Mouse (Mus musculus) cerebellum, adult 9-10 months (tissue): Measurements from ENCODE around the gene Ajap1.

Experiments
- DNase-seq: peaks from one replicate; pipeline ENCODE4 v3.0.0; 2022

Gene Ajap1

GRCm38 (mm10) chr4:153442522-153442921 is 40.1 kb downstream of the Ajap1 start:
- no peak for DNase-seq

GRCm38 (mm10) chr4:153439868-153440267 is 42.7 kb downstream of the Ajap1 start:
- no peak for DNase-seq

DNA sequence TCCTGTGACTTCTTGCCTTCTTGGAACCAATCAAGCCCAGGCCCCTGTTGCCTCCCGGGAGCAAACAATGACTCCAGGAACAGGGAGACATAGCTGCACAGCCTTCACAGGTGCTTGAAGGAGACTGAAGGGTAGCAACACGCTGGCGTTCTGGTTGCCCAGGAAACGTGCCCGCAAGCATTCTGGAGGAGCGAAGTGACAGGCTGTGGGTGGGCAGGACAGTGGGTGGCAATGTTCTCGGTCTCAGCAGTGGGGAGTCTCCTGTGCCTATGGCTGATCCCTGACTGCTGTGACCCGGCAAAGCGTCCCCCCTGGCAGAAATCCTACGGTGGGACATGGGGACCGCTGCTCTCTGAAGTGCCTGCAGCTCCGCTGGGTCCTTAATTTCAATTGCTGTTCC is 43.6 kb downstream of the Ajap1 start:
- DNase-seq: no peak

GRCm38 (mm10) chr4:153437196-153437595 is 45.4 kb downstream of the Ajap1 start:
- DNase-seq: no peak

GRCm38 (mm10) chr4:153435917-153436316 is 46.7 kb downstream of the Ajap1 start:
- no peak for DNase-seq

DNA sequence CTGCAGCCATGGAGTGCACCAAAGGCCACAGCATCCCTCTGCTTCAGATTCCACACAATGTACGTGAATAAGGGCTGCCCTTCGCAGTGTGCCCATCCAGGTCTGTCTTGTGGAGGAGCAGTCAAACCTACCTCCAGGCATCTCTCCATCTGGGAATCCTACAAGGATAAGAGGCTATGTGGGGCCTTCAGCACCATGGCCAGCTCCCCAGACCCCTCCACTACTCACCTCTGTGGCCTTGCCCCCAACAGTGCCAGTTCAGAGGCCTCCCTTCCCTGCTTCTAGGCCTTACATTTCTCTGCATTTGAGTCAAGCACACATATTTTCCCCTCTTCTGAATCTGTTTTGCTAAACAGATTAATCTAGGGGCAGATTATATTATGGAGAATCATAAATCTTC is 52.6 kb downstream of the Ajap1 start:
- no peak for DNase-seq

DNA sequence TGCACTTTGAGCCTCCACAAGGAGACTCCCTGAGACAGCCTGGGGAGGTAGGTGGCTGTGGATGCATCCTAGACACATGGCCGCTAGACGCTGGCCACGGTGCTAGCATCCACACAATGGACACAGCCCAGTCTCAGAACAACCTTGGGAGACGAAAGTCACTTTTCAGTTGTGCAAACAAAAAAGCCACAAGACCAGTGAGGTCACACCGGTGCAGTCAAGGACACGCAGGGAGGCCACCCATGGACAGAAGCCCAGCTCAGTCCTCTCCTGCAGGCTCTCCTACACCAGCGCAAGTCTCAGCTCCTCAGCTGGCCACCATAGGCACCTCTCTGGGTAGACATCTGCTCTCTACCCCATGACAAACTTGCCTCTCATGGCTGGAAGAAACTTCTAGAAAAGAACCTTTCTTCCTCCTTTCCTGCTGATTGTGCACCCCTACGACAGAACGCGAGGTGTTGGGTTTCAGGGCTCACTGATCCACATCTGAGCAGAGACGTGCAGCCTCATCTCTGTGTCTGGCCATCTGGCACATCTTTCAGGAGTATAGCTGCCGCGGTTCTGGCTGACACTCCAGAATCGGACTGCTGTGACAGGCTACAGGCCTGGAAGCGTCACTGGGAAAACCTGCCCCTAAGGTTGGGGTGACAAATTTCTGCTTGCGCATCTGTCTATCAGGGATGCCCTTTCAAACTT is 56.5 kb downstream of the Ajap1 start:
- no peak for DNase-seq

DNA sequence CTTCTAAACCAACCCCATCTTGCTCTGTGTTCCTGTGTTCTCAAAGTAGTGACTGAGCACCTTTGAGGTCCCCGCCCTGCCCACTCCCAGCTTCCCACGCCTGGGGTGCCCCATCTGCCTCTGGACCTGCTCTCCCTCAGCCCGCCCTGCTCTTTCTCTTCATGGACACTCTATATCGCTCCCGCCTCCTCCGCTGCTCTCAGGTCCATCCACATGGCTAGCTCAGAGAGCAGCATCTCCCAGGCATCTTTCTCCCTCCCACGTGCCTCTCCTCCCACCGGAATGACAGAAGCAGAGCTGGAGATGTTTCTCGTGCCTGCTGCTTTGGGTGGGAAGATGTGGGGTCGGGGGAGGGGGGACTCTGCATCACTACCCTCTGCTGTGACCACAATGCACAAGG is 58.3 kb downstream of the Ajap1 start:
- DNase-seq: no peak

- DNase-seq: no peak
Observed at GRCm38 (mm10) chr4:153417926-153418325, 64.7 kb downstream of the Ajap1 start.

- no peak for DNase-seq
Observed at GRCm38 (mm10) chr4:153417164-153417896, 65.3 kb downstream of the Ajap1 start.

- DNase-seq: no peak
Observed at GRCm38 (mm10) chr4:153416111-153416510, 66.5 kb downstream of the Ajap1 start.

GRCm38 (mm10) chr4:153398421-153398820 is 84.2 kb downstream of the Ajap1 start:
- peak; percentile 54 for DNase-seq

- DNase-seq: no peak
Observed at GRCm38 (mm10) chr4:153387478-153387877, 95.1 kb downstream of the Ajap1 start.

- no peak for DNase-seq
Observed at GRCm38 (mm10) chr4:153381433-153381832, 101.2 kb downstream of the Ajap1 start.

GRCm38 (mm10) chr4:153380885-153381284 is 101.7 kb downstream of the Ajap1 start:
- peak; percentile 61 for DNase-seq

DNA sequence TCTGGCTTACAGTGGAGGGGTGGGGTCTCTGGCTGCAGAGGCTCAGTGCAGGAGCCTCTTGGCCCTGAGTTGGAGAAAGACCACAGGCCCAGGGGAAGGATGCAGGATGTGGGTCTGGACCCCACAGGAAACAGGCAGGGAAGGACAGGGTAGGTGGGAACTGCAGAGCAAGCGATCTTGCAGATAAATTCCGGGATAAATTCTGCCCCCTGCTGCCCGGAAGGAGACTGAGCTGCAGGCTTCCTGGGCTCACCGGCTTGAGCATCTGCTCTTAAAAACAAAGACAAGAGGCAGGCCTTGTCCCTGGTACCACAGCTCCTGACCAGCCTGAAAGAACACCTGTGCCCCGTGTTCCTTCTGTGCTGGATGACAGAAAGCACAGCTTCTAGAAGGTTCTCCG is 104.6 kb downstream of the Ajap1 start:
- peak; percentile 30 for DNase-seq

GRCm38 (mm10) chr4:153374233-153374632 is 108.4 kb downstream of the Ajap1 start:
- no peak for DNase-seq

DNA sequence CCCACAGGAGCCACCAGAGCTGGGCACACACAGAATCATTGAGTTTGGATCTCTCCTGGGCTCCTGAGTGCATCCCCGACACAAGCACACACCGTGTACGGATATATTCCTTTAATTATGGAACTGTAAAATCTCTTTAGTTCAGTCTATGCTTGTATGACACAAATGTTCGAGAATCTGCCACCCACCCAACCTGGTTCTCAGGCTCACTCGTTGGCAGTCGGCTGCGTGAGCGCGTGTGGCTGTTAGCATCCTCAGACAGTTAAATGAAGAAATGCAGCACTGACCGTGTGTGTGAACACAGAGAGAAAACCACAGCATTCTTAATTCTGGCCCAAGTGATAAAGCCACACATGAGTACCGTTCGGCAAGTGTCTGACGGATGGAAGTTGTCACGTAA is 109.5 kb downstream of the Ajap1 start:
- DNase-seq: no peak

GRCm38 (mm10) chr4:153368620-153369159 is 113.9 kb downstream of the Ajap1 start:
- no peak for DNase-seq

DNA sequence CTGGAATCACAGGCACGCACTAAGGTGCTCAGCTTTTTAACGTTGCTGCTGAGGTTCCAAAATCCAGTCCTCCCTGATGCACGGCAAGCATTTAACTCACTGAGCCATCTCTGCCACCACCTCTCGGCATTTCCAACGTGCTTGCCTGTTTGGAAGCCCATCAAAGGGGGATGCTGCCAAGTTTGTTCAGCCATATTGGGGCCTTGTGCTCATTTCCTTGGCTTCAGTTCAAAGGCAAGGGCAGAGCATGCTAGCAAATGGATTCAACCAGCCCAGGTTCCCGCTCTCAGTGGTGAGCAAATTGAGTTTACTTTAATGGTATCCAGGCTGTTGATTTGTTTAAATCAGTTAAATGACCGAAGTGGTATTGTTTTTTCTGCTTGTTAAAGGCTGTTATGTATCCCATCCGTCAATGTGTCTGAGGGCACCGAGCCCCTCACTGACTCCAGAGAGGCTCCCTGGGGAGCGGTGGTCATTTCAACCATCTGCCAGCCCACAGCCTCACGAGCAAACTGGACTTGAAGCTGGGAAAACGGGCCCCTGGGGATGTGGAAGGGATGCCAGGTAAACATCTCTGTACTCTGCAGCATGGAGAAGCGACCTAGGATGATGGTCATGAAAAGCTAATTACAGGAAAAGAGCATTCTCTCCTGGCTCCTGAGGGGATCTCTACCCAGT is 121.6 kb downstream of the Ajap1 start:
- DNase-seq: peak; percentile 68

GRCm38 (mm10) chr4:153358243-153358550 is 124.4 kb downstream of the Ajap1 start:
- no peak for DNase-seq

DNA sequence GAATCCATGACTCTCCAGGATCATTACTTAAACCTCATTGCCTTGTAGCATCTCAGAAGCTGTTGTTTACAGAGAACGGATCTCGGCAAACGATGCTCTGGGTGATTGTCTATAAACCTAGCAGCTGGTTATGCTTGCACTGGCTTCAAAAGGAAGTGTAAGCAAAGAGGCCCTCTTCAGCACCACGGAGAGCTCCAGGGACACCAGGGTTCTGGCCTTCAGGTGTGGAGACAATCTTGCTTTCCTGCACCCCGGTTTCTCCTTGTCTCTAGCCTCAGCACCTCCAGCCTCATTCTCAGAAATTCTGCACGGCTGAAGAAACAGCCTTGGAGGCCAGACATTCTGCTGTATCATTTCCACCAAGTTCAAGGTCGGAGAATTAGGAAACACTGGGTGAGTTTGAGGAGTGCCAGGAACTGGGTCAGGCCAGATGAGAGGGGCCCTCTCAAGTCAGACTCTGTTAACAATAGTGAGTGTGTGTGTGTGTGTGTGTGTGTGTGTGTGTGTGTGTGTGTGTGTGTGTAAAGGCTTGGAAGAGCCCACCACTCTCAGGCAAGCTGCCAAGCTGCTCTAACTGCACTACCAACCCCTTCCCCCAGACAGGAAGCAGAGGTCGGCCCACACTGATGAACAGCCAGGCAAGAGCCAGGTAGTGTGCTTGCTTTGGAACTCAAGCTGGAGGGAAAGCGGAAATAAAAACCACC is 124.9 kb downstream of the Ajap1 start:
- no peak for DNase-seq

GRCm38 (mm10) chr4:153356236-153356635 is 126.4 kb downstream of the Ajap1 start:
- peak; percentile 40 for DNase-seq
